Mouse (Mus musculus): Measurements from ENCODE around the gene Traf1.
A peak's percentile ranks its signal among the peaks of the same experiment; 100 is the strongest.

Traf1 gene

GRCm38 (mm10) chr2:34961481-34962036, at the start of gene Traf1:
Gene Traf1 (minus strand): TSS chr2:34961772.
- DNase-seq: peak; percentile 86 to 88

GRCm38 (mm10) chr2:34998956-34999355, 37.4 kb upstream of the Traf1 start:
- no peak for DNase-seq

- no peak for DNase-seq
These were observed 34.9 kb upstream of the Traf1 start for GRCm38 (mm10) chr2:34996506-34996905.

GRCm38 (mm10) chr2:34993696-34994356, 32.3 kb upstream of the Traf1 start:
- no peak for DNase-seq

GRCm38 (mm10) chr2:34992729-34993695, 31.4 kb upstream of the Traf1 start:
- no peak for DNase-seq

- no peak for DNase-seq
These were observed 30.4 kb upstream of the Traf1 start for GRCm38 (mm10) chr2:34991966-34992365.

GRCm38 (mm10) chr2:34989749-34990148, 28.2 kb upstream of the Traf1 start:
- DNase-seq: no peak

- DNase-seq: no peak
These were observed 26.0 kb upstream of the Traf1 start for GRCm38 (mm10) chr2:34987595-34987994.

GRCm38 (mm10) chr2:34984885-34985284, 23.3 kb upstream of the Traf1 start:
- no peak for DNase-seq

GRCm38 (mm10) chr2:34982906-34983698, 21.5 kb upstream of the Traf1 start:
- DNase-seq: no peak

- DNase-seq: no peak
These were observed 20.6 kb upstream of the Traf1 start for GRCm38 (mm10) chr2:34982096-34982724.

GRCm38 (mm10) chr2:34979459-34980011, 18.0 kb upstream of the Traf1 start:
- no peak for DNase-seq

- DNase-seq: no peak
These were observed 16.7 kb upstream of the Traf1 start for GRCm38 (mm10) chr2:34978226-34978625.

GRCm38 (mm10) chr2:34976945-34977658, 15.5 kb upstream of the Traf1 start:
- DNase-seq: no peak

- DNase-seq: no peak
These were observed 14.9 kb upstream of the Traf1 start for GRCm38 (mm10) chr2:34976447-34976846.

GRCm38 (mm10) chr2:34973087-34973486, 11.5 kb upstream of the Traf1 start:
- no peak for DNase-seq

- DNase-seq: no peak
These were observed 9.7 kb upstream of the Traf1 start for GRCm38 (mm10) chr2:34971080-34971888.

GRCm38 (mm10) chr2:34970092-34970750, 8.6 kb upstream of the Traf1 start:
- DNase-seq: peak; percentile 76 to 78

GRCm38 (mm10) chr2:34969166-34969565, 7.6 kb upstream of the Traf1 start:
- DNase-seq: no peak

Measured in lung, adult 18-20 months (tissue).